16 mouse cellular contexts compared by ENCODE assay signal in genomic region chr16:22606989-22607388, GRCm38 (mm10). TPM values are rescaled to one million over a fixed set of nuclear protein-coding genes. Genes with fewer than 3 reads are reported as not detected.
DNase-seq lines count a peak whose midpoint lies in the region; TF ChIP-seq lines count a peak whose summit lies in the region.
"Had no signal": no experiment of that assay in that cellular context is flagged by ENCODE, and none has a peak within 500 bp of the region (broad histone marks: within the 10 kb centered on the region; RNA-seq: fewer than 3 reads in every experiment).

No protein-coding gene starts in this region.

- no peak for TF ChIP-seq CTCF in CH12.LX (conservative IDR thresholded peaks at IDR 0.05 in 1 of 2, IDR thresholded peaks at IDR 0.05 in 1 of 2; ENCODE audit: low read depth in 2 of 2, low read length in 2 of 2)

- WGBS in heart, embryonic 10.5 days, result 83% methylated on average over 4 of the region's 4 CpGs

- no peak for TF ChIP-seq POLR2A in CH12.LX (IDR thresholded peaks at IDR 0.05; ENCODE audit: low read depth, low read length)

- dilution Hi-C loops in CH12.LX (cut with MboI; ENCODE audit: extremely low pct_ligation_motif_present, extremely low pct_unique_long_range_greater_than_20kb, low sequenced_read_pairs), result no loop called here

- no peak overlapping the region for H3K9ac ChIP-seq in CH12.LX (ENCODE audit: insufficient read depth, low read depth)

- no peaks in the 10 kb centered on the region for H3K79me2 ChIP-seq in CH12.LX (replicated peaks; ENCODE audit: control insufficient read depth, extremely low read depth, insufficient read depth, poor library complexity, severe bottlenecking)

- H3K9me3 ChIP-seq in heart, embryonic 10.5 days, result no peaks in the 10 kb centered on the region
- H3K9me3 ChIP-seq in CH12.LX (replicated peaks; ENCODE audit: low read length), result no peaks in the 10 kb centered on the region
- H3K9me3 ChIP-seq: G1E had no signal

- H3K4me2 ChIP-seq in CH12.LX (ENCODE audit: insufficient read depth, low read depth, poor library complexity, severe bottlenecking), result no peak overlapping the region

- H3K36me3 ChIP-seq in heart, embryonic 10.5 days, result no peaks in the 10 kb centered on the region
- H3K36me3 ChIP-seq in CH12.LX (replicated peaks in 1 of 2; ENCODE audit: control insufficient read depth in 1 of 2, insufficient read depth in 1 of 2, low read length in 1 of 2), result peaks cover 21% of the 10 kb centered on the region in 2 experiments
- H3K36me3 ChIP-seq: G1E had no signal

- peak; percentile 21 for DNase-seq in heart, adult 11 months
- no peak for DNase-seq in heart, embryonic 10.5 days (ENCODE audit: low spot score)
- DNase-seq in CH12.LX (ENCODE audit: extremely low read depth), result peak; percentile 48
- DNase-seq in thymus, postnatal 4 days, result no peak
- DNase-seq: adrenal gland, adult 2 months; adrenal gland, adult 8-10 months; adrenal gland, postnatal 10 days; adrenal gland, postnatal 14 days; adrenal gland, postnatal 25 days; adrenal gland, postnatal 36 days; B cell, adult 2 months; cerebellum, adult 11 months; cerebellum, adult 11-12 months had no signal

- H3K4me3 ChIP-seq in heart, embryonic 10.5 days, result no peak overlapping the region
- H3K4me3 ChIP-seq in CH12.LX (replicated peaks in 1 of 3; ENCODE audit: low read depth in 2 of 3, low read length in 2 of 3, poor library complexity in 1 of 3), result no peak overlapping the region

- in situ Hi-C loops in CH12.LX (cut with MboI; ENCODE audit: low pct_ligation_motif_present, low pct_unique_long_range_greater_than_20kb, low sequenced_read_pairs), result no loop called here

- peak; percentile 68 for TF ChIP-seq EP300 in CH12.LX (IDR thresholded peaks at IDR 0.05; ENCODE audit: low read length)

- no peak for TF ChIP-seq RAD21 in CH12.LX (IDR thresholded peaks at IDR 0.05; ENCODE audit: low read depth, low read length)

- no peaks in the 10 kb centered on the region for H3K27me3 ChIP-seq in heart, embryonic 10.5 days (ENCODE audit: insufficient read depth, poor library complexity, severe bottlenecking)
- no peaks in the 10 kb centered on the region for H3K27me3 ChIP-seq in CH12.LX (replicated peaks)
- H3K27me3 ChIP-seq: Patski had no signal

- H3K27ac ChIP-seq in heart, embryonic 10.5 days, result no peak overlapping the region
- H3K27ac ChIP-seq in CH12.LX (ENCODE audit: insufficient read depth, low read depth), result no peak overlapping the region

- 0 out of 2 replicates have a peak, but pooled peaks cover 4% of the 10 kb centered on the region for H3K4me1 ChIP-seq in heart, embryonic 10.5 days
- H3K4me1 ChIP-seq in CH12.LX (ENCODE audit: control insufficient read depth in 1 of 2, insufficient read depth in 2 of 2), result peaks cover 12 to 17% of the 10 kb centered on the region in 2 experiments

TF ChIP-seq in CH12.LX, 34 proteins besides CTCF, POLR2A, EP300 and RAD21:
- TF ChIP-seq MAZ (IDR thresholded peaks at IDR 0.05; ENCODE audit: low read depth, low read length) (no peak), MXI1 (IDR thresholded peaks at IDR 0.05; ENCODE audit: low read depth, low read length) (no peak; the same call in 1 of the 2 replicates), KAT2A (IDR thresholded peaks at IDR 0.05; ENCODE audit: insufficient replicate concordance, low read length) (no peak), NRF1 (IDR thresholded peaks at IDR 0.05; ENCODE audit: low read depth, low read length) (no peak), MYC (IDR thresholded peaks at IDR 0.05; ENCODE audit: low read depth, low read length) (0 out of 2 replicates have a peak, but pooled peaks have one; percentile 20), CHD1 (IDR thresholded peaks at IDR 0.05; ENCODE audit: low read depth, low read length) (no peak), IRF4 (IDR thresholded peaks at IDR 0.05; ENCODE audit: low read depth, low read length) (peak; percentile 92), E2F4 (IDR thresholded peaks at IDR 0.05; ENCODE audit: insufficient replicate concordance, low read depth, low read length) (no peak), BHLHE40 (IDR thresholded peaks at IDR 0.05; ENCODE audit: low read depth, low read length) (peak; percentile 74), MEF2A (IDR thresholded peaks at IDR 0.05; ENCODE audit: borderline replicate concordance, low read depth, low read length) (no peak; the same call in 1 of the 2 replicates), NELFE (IDR thresholded peaks at IDR 0.05; ENCODE audit: low read depth, low read length) (no peak), RCOR1 (conservative IDR thresholded peaks at IDR 0.05; ENCODE audit: low read depth, low read length) (no peak), PAX5 (IDR thresholded peaks at IDR 0.05; ENCODE audit: low read length) (no peak), ETS1 (conservative IDR thresholded peaks at IDR 0.05; ENCODE audit: low read depth, low read length) (peak; percentile 62), JUND (conservative IDR thresholded peaks at IDR 0.05; ENCODE audit: low read depth, low read length) (peak; percentile 92), ZC3H11A (IDR thresholded peaks at IDR 0.05; ENCODE audit: low read depth, low read length) (no peak), MAFK (IDR thresholded peaks at IDR 0.05; ENCODE audit: insufficient replicate concordance, low read length) (peak; percentile 71; the same call in 1 of the 2 replicates), ELF1 (IDR thresholded peaks at IDR 0.05; ENCODE audit: low read depth, low read length) (no peak), ZKSCAN1 (IDR thresholded peaks at IDR 0.05; ENCODE audit: borderline replicate concordance, low read depth, low read length) (no peak), CHD2 (IDR thresholded peaks at IDR 0.05; ENCODE audit: low read length) (no peak), MAX (IDR thresholded peaks at IDR 0.05; ENCODE audit: low read length) (no peak), GABPA (IDR thresholded peaks at IDR 0.05; ENCODE audit: insufficient replicate concordance, low read depth, low read length) (no peak), HCFC1 (IDR thresholded peaks at IDR 0.05; ENCODE audit: low read depth, low read length) (no peak), ZMIZ1 (IDR thresholded peaks at IDR 0.05; ENCODE audit: low read depth, low read length) (no peak), SMC3 (IDR thresholded peaks at IDR 0.05; ENCODE audit: low read depth, low read length) (no peak), ZNF384 (IDR thresholded peaks at IDR 0.05; ENCODE audit: low read depth, low read length) (no peak), JUN (IDR thresholded peaks at IDR 0.05; ENCODE audit: insufficient read depth, low read depth, low read length) (peak; percentile 72), POLR2AphosphoS2 (IDR thresholded peaks at IDR 0.05; ENCODE audit: low read depth, low read length) (no peak), TBP (conservative IDR thresholded peaks at IDR 0.05; ENCODE audit: low read depth, low read length) (no peak), UBTF (IDR thresholded peaks at IDR 0.05; ENCODE audit: low read depth, low read length) (no peak), USF1 (IDR thresholded peaks at IDR 0.05; ENCODE audit: low read depth, low read length) (no peak), SIN3A (IDR thresholded peaks at IDR 0.05; ENCODE audit: low read length) (no peak), TCF12 (IDR thresholded peaks at IDR 0.05; ENCODE audit: low read depth, low read length) (no peak; the same call in 1 of the 2 replicates), USF2 (conservative IDR thresholded peaks at IDR 0.05; ENCODE audit: low read depth, low read length) (no peak)

RNA-seq across cellular contexts. Expression of gene Dgkg, which starts 50.0 kb away (rescaled TPM):
- 0.31 and 0.49 TPM in 2 replicates for polyA plus RNA-seq in heart, embryonic 10.5 days (2016; fragmentation: Nextera tagmentation; extraction: Ambion mirVana)
- 7.2 and 9.2 TPM in 2 replicates for total RNA-seq in CH12.LX (2012; rRNA removed)
- total RNA-seq in CH12.LX (2014; rRNA removed), result 2.3 and 3.0 TPM in 2 replicates
- 2.0 TPM in 2 replicates for polyA plus RNA-seq in CH12.LX (2012; ENCODE audit: insufficient read length, low read depth)
- total RNA-seq: MEL had no signal
- polyA plus RNA-seq: G1E had no signal

Comparison
In these comparisons a context has a peak if more than half of its experiments do, and no peak if none do; other contexts are left out.
1. DNase-seq: peak in heart, adult 11 months (single experiment) and CH12.LX (single experiment); none in heart, embryonic 10.5 days (single experiment) and thymus, postnatal 4 days (single experiment).